Mouse (Mus musculus): Measurements from ENCODE around the gene Jagn1. TPM values are rescaled to one million over a fixed set of nuclear protein-coding genes. Genes with fewer than 3 reads are reported as not detected.

Jagn1 gene
- polyA plus RNA-seq, 1 experiment from 2014 or later, result 93.5 TPM

DNA sequence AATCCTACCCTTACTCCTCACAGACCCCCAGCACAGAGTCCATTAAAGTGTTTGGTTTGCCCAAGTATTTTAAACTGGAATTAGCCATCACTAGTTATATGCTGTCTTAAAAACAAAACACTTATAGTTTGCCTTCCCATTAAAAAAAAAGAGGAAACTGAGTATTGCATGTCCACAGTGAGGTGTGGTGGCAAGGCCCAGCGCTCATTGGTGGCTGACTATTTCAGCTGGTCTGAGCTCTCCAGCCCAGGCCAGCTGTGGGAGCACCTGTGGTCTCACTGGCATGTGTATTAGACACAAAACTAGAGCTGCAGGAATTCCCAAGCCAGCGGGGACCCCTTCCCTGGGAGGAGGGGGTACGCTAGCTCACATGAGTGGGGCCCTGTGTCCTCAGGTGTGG, 26.1 kb downstream of the Jagn1 start:
- DNase-seq (ENCODE audit: low spot score), result no peak
- Histone ChIP-seq H3K27ac (replicated peaks) (no peak overlapping the region; the same call in 1 of the 2 replicates), H3K4me3 (peak overlapping the region; percentile 54; the same call in 1 of the 2 replicates), H3K27me3 (ENCODE audit: low read depth, poor library complexity, severe bottlenecking) (peaks cover 50% of the 10 kb centered on the region), H3K36me3 (no peaks in the 10 kb centered on the region), H3K9me3 (replicated peaks) (no peaks in the 10 kb centered on the region), H3K4me1 (peaks cover 38% of the 10 kb centered on the region)
- 64% methylated on average over 3 of the region's 3 CpGs for WGBS

DNA sequence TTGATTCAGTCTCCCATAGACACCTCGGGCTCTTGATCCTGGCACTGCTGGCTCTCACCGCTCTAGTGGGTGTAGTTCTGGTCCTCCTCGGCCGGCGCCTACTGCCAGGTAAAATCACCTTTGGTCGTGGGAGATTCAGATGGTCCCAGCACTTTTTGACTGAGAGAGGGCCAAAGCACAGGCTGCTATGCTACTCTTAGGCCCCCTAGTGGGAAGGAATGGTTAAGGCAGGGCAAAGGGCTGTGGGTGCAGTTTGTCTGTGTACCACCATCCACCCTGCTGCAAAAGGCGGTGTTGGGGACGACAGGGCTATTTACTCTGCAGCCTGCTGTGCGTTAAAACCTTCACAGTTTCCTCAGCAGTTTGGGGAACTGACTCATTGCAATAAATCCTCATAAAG, 26.7 kb downstream of the Jagn1 start:
- Histone ChIP-seq H3K9me3 (replicated peaks) (no peaks in the 10 kb centered on the region), H3K27me3 (ENCODE audit: low read depth, poor library complexity, severe bottlenecking) (peaks cover 47% of the 10 kb centered on the region), H3K36me3 (no peaks in the 10 kb centered on the region), H3K27ac (replicated peaks) (peak overlapping the region; percentile 73), H3K4me3 (peak overlapping the region; percentile 54), H3K4me1 (peaks cover 38% of the 10 kb centered on the region)
- 7% methylated on average over 9 of the region's 9 CpGs for WGBS
- peak; percentile 71 for DNase-seq (ENCODE audit: low spot score)

DNA sequence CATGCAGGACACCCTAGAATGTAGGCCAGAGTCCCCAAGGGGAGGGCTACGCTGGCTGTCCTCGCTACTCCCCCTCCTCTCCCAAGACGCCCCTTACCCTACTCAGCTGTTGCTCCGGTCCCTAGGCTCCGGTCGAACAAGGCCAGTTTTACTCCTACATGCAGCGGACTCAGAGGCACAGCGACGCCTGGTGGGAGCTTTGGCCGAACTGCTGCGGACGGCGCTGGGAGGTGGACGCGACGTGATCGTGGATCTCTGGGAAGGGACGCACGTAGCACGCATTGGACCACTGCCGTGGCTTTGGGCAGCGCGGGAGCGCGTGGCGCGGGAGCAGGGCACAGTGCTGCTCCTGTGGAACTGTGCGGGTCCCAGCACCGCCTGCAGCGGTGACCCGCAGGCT, 27.1 kb downstream of the Jagn1 start:
- Histone ChIP-seq H3K27ac (replicated peaks) (peak overlapping the region; percentile 73), H3K27me3 (ENCODE audit: low read depth, poor library complexity, severe bottlenecking) (peaks cover 44% of the 10 kb centered on the region), H3K4me1 (peaks cover 38% of the 10 kb centered on the region), H3K4me3 (peak overlapping the region; percentile 54), H3K36me3 (no peaks in the 10 kb centered on the region), H3K9me3 (replicated peaks) (no peaks in the 10 kb centered on the region)
- WGBS, result 1% methylated on average over 31 of the region's 31 CpGs
- peak; percentile 85 for DNase-seq (ENCODE audit: low spot score)

DNA sequence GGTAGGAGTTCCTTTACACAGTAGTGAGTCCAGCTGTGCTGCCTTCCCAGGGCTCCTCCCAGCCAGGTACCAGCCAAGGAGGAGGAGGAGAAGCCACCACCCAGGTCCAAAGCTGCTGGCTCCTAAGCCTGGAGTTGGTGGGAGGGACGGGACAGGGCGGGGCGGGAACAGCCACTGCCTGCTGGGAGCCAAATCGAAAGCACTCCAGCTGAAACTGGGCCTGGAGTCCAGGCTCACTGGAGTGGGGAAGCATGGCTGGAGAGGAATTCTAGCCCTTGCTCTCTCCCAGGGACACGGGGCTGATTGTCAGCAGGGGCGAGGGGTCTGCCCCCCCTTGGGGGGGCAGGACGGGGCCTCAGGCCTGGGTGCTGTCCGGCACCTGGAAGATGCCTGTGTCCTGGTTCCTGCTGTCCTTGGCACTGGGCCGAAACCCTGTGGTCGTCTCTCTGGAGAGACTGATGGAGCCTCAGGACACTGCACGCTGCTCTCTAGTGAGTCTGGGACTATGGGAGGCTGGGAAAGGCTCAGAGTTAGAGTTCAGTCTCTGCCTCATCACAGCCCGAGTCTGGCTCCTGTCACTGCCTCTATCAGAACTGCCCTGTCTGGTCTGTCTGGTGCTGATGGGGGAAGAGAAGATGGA, 29.0 kb downstream of the Jagn1 start, which contains the start of gene Il17rc:
Gene Il17rc (plus strand): TSS at position 131 of the 640 bp plus-strand sequence.
- 17% methylated on average over 12 of the region's 12 CpGs for WGBS
- Histone ChIP-seq H3K4me1 (peaks cover 33% of the 10 kb centered on the region), H3K9me3 (replicated peaks) (no peaks in the 10 kb centered on the region), H3K27me3 (ENCODE audit: low read depth, poor library complexity, severe bottlenecking) (peaks cover 49% of the 10 kb centered on the region), H3K27ac (replicated peaks) (peak within 1 kb of the TSS; percentile 18), H3K36me3 (no peaks in the 10 kb centered on the region), H3K4me3 (peak within 1 kb of the TSS; percentile 18; the same call in 1 of the 2 replicates)
- DNase-seq (ENCODE audit: low spot score), result peak; percentile 44

DNA sequence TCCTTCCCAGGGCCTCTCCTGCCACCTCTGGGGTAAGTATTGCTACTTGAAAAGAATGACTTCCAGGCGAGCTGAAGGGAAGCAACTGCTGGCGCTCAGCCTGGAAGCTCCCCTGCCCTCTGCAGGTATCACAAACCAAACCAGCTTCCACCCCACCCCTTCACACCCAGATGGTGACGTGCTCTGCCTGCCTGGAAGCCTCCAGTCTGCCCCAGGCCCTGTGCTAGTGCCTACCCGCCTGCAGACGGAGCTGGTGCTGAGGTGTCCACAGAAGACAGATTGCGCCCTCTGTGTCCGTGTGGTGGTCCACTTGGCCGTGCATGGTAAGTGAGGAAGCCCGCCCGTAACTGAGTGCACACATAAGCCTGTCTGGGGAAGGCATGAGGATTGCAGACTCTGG, 29.7 kb downstream of the Jagn1 start:
- WGBS, result 72% methylated on average over 10 of the region's 10 CpGs
- no peak for DNase-seq (ENCODE audit: low spot score)
- H3K4me3 ChIP-seq, result no peak overlapping the region
- peaks cover 54% of the 10 kb centered on the region for H3K27me3 ChIP-seq (ENCODE audit: low read depth, poor library complexity, severe bottlenecking)
- H3K9me3 ChIP-seq (replicated peaks), result no peaks in the 10 kb centered on the region
- peaks cover 33% of the 10 kb centered on the region for H3K4me1 ChIP-seq
- no peaks in the 10 kb centered on the region for H3K36me3 ChIP-seq
- no peak overlapping the region for H3K27ac ChIP-seq (replicated peaks)

DNA sequence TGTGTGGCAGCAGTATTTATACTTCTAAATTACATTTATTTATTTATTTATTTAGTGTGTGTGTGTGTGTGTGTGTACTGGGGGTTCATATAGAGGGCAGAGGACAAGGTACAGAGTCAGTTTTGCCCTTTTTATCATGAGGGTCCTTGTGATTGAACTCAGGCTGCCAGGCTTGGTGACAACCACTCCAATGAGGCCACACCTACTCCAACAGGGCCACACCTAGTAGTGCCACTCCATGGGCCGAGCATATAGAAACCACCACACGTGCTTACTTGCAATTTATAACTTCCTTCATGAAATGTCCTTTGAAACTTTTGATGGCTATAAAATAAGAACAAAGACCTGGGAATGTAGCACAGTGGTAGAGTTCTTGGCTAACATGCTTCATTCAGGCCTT, 30.9 kb downstream of the Jagn1 start:
- H3K27me3 ChIP-seq (ENCODE audit: low read depth, poor library complexity, severe bottlenecking), result peaks cover 54% of the 10 kb centered on the region
- H3K4me3 ChIP-seq, result no peak overlapping the region
- H3K27ac ChIP-seq (replicated peaks), result no peak overlapping the region
- peaks cover 33% of the 10 kb centered on the region for H3K4me1 ChIP-seq
- WGBS, result 90% methylated on average over 2 of the region's 2 CpGs
- H3K36me3 ChIP-seq, result no peaks in the 10 kb centered on the region
- no peak for DNase-seq (ENCODE audit: low spot score)
- no peaks in the 10 kb centered on the region for H3K9me3 ChIP-seq (replicated peaks)

DNA sequence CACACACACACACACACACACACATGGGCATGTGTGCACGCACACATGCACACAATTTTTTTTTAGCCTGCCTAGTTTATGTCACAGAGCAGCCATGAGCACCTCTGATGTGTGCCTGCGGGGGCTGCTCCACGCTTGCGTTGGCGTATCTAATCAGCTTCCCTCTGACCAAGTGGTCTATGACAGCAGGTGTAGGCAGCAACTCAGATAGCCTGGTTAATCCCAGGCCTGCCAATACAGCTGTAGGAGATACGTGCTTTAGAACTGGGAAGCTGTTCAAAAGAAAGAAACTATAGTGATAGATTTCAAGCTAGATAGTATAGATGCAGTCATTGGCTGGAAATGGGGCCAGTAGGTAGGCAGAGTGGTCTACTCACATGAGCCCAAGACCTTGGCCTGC, 31.3 kb downstream of the Jagn1 start:
- H3K27ac ChIP-seq (replicated peaks), result no peak overlapping the region
- H3K4me1 ChIP-seq, result peaks cover 32% of the 10 kb centered on the region
- no peak for DNase-seq (ENCODE audit: low spot score)
- 92% methylated on average over 6 of the region's 6 CpGs for WGBS
- H3K36me3 ChIP-seq, result no peaks in the 10 kb centered on the region
- no peaks in the 10 kb centered on the region for H3K9me3 ChIP-seq (replicated peaks)
- H3K27me3 ChIP-seq (ENCODE audit: low read depth, poor library complexity, severe bottlenecking), result peaks cover 52% of the 10 kb centered on the region
- no peak overlapping the region for H3K4me3 ChIP-seq

DNA sequence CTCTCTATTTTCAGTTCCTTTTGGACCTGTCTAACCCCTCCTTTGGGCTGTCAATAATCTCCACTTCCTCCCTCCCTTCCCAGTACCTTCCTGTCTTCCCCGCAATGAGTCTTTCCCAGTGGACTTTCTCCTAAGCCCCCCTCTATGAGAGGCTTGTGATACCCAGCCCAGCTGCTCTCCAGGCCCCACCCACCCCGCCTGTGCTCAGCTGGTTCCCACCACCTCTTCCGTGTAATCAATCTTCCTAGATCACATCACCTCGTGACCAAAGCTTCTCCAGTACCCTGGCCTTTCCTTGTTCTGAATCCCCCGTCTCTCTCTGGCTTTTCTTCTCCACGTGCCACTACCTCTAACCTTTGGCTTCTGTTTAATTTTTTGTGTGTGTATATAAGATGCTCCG, 35.0 kb downstream of the Jagn1 start:
- Histone ChIP-seq H3K36me3 (no peaks in the 10 kb centered on the region), H3K9me3 (replicated peaks) (no peaks in the 10 kb centered on the region), H3K27me3 (ENCODE audit: low read depth, poor library complexity, severe bottlenecking) (peaks cover 40% of the 10 kb centered on the region), H3K4me1 (peaks cover 15% of the 10 kb centered on the region), H3K27ac (replicated peaks) (no peak overlapping the region), H3K4me3 (no peak overlapping the region)
- no peak for DNase-seq (ENCODE audit: low spot score)
- whole genome bisulfite sequencing, result 61% methylated on average over 7 of the region's 7 CpGs

DNA sequence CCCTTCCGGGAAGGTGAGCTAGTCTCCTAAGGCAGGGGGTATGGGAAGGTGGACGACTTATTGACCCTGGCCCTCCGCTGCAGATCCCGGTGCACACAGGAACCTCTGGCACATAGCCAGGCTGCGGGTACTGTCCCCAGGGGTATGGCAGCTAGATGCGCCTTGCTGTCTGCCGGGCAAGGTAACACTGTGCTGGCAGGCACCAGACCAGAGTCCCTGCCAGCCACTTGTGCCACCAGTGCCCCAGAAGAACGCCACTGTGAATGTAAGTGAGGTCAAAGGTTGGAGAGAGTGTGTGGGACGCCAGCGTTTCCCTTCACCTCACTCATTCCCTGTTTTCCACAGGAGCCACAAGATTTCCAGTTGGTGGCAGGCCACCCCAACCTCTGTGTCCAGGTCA, 36.5 kb downstream of the Jagn1 start:
- Histone ChIP-seq H3K36me3 (no peaks in the 10 kb centered on the region), H3K27ac (replicated peaks) (no peak overlapping the region), H3K27me3 (ENCODE audit: low read depth, poor library complexity, severe bottlenecking) (peaks cover 40% of the 10 kb centered on the region), H3K9me3 (replicated peaks) (no peaks in the 10 kb centered on the region), H3K4me3 (no peak overlapping the region), H3K4me1 (peaks cover 24% of the 10 kb centered on the region)
- WGBS, result 88% methylated on average over 10 of the region's 10 CpGs
- no peak for DNase-seq (ENCODE audit: low spot score)

DNA sequence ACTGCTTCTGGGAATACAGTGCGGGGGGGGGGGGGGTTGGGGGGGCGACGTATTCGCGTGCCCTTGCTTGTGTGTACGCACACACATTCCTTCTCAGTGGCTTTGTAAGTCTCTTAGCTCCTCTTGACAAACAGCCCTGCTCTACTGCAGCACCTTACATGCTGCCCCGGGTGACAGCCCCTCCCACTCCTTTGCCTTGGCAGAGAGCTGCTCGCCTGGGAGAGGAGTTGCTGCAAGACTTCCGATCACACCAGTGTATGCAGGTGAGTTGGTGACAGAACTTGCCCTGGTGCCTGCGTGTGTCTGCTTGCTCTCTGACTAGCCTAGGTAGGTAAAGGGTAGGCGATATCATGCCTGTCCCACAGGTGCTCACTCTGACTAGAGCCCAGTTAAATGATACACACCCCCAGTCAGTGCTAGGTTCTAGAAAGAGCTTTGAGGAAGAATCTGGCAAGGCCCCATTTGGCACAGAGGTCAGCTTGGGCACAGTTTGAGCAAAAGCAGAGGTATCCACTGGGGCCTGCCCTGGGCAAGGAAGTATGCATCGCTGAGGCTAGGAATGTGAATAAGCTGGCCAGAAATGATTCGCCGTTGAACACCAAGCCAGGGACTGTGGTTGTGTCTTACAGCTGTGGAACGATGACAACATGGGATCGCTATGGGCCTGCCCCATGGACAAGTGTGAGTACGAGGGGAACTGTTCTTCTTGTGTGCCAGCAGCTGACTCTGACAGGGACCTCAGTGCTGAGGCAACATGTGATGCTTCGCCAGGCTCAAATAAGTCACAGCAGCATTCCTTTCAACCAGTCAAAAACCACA, 38.4 kb downstream of the Jagn1 start:
- WGBS, result 69% methylated on average over 18 of the region's 18 CpGs
- no peaks in the 10 kb centered on the region for H3K9me3 ChIP-seq (replicated peaks)
- H3K27me3 ChIP-seq (ENCODE audit: low read depth, poor library complexity, severe bottlenecking), result peaks cover 40% of the 10 kb centered on the region
- no peak overlapping the region for H3K27ac ChIP-seq (replicated peaks)
- H3K36me3 ChIP-seq, result 0 out of 2 replicates have a peak, but pooled peaks cover 4% of the 10 kb centered on the region
- H3K4me1 ChIP-seq, result peaks cover 38% of the 10 kb centered on the region
- no peak for DNase-seq (ENCODE audit: low spot score)
- H3K4me3 ChIP-seq, result no peak overlapping the region

DNA sequence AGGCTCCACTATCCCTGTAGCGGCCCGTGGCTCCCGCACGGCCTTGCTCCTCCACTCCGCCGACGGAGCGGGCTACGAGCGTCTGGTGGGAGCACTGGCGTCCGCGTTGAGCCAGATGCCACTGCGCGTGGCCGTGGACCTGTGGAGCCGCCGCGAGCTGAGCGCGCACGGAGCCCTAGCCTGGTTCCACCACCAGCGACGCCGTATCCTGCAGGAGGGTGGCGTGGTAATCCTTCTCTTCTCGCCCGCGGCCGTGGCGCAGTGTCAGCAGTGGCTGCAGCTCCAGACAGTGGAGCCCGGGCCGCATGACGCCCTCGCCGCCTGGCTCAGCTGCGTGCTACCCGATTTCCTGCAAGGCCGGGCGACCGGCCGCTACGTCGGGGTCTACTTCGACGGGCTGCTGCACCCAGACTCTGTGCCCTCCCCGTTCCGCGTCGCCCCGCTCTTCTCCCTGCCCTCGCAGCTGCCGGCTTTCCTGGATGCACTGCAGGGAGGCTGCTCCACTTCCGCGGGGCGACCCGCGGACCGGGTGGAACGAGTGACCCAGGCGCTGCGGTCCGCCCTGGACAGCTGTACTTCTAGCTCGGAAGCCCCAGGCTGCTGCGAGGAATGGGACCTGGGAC, 40.2 kb downstream of the Jagn1 start:
- Histone ChIP-seq H3K4me3 (peak overlapping the region; percentile 80), H3K36me3 (peaks cover 20% of the 10 kb centered on the region), H3K27ac (replicated peaks) (peak overlapping the region; percentile 95), H3K9me3 (replicated peaks) (no peaks in the 10 kb centered on the region), H3K27me3 (ENCODE audit: low read depth, poor library complexity, severe bottlenecking) (peaks cover 30% of the 10 kb centered on the region), H3K4me1 (peaks cover 49% of the 10 kb centered on the region)
- 1% methylated on average over 65 of the region's 65 CpGs for WGBS
- DNase-seq (ENCODE audit: low spot score), result no peak

DNA sequence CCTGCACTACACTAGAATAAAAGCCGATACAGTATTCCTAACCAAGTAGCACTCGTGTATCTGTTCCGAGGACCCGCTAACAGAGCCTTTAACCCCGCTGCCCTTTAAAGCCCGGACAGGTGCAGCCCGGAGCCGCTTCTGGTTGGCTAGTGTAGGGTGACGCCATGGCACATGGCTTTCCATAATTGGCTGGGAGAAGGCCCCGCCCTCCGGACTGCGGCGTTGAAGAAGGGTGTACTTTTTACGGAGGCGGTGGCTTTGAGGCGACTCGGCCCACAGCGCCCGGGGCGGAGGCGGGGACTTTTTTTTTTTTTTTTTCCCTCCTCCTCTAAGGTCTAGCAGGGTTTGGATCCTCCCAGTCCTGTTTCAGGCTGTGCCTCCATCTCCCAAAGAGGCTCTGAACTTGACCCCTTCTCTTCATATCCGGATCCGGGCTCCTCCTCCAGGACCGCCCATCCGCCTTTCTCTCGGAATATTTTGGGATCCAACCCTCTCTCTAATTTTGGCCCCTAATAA, 40.8 kb downstream of the Jagn1 start, which contains the start of gene Creld1:
Gene Creld1 (plus strand): TSS at position 198 of the 516 bp plus-strand sequence.
- peak within 1 kb of the TSS; percentile 80 for H3K4me3 ChIP-seq
- peaks cover 30% of the 10 kb centered on the region for H3K27me3 ChIP-seq (ENCODE audit: low read depth, poor library complexity, severe bottlenecking)
- 0% methylated on average over 26 of the region's 26 CpGs for WGBS
- peaks cover 50% of the 10 kb centered on the region for H3K4me1 ChIP-seq
- H3K9me3 ChIP-seq (replicated peaks), result no peaks in the 10 kb centered on the region
- peaks cover 26% of the 10 kb centered on the region for H3K36me3 ChIP-seq
- H3K27ac ChIP-seq (replicated peaks), result peak within 1 kb of the TSS; percentile 95
- peak; percentile 96 for DNase-seq (ENCODE audit: low spot score)

Data from midbrain, embryonic 10.5 days (tissue).